Mouse (Mus musculus) gastrocnemius, postnatal 36 days (tissue): ENCODE data around the gene Emg1. TPM values are rescaled to one million over a fixed set of nuclear protein-coding genes. Genes with fewer than 3 reads are reported as not detected.

Experiments
- DNase-seq, 2 experiments: peaks; one replicate each; pipeline ENCODE4 v3.0.0; 2022
- intact Hi-C: fragments of 180-260 bp; cut with DNase I; formaldehyde crosslinking; loops from one replicate; pipeline ENCODE4 v1.15.1; 2025
- total RNA-seq, 2 experiments: library from RNA; stranded (reverse); gene quantifications; 2 replicates each; pipeline ENCODE4 v1.2.3; 2021

Emg1 gene
- total RNA-seq, 2 experiments from 2014 or later: 51.9 to 53.8 TPM

GRCm38 (mm10) chr6:124742839-124743514 is 31.0 kb upstream of the Emg1 start:
- no peak for DNase-seq
- intact Hi-C loops: no loop called here

- no peak for DNase-seq
- intact Hi-C loops: loop anchor here (2.0 kb wide), 1 partner anchor 79 kb away; the partner anchor contains the start of gene Lpcat3
Observed at GRCm38 (mm10) chr6:124741842-124742241, 29.9 kb upstream of the Emg1 start.

GRCm38 (mm10) chr6:124740888-124741761 is 29.1 kb upstream of the Emg1 start, which contains the start of gene Grcc10:
Gene Grcc10, minus strand, starts transcription at chr6:124741374.
- intact Hi-C loops: loop anchor here (2.0 kb wide), 1 partner anchor 78 kb away; the partner anchor contains the start of gene Lpcat3
- DNase-seq: peak; percentile 77 to 83

- no peak for DNase-seq
- intact Hi-C loops: loop anchor here (2.0 kb wide), 1 partner anchor 78 kb away; the partner anchor contains the start of gene Lpcat3
Observed at GRCm38 (mm10) chr6:124740211-124740887, 28.4 kb upstream of the Emg1 start.

GRCm38 (mm10) chr6:124739231-124739796 is 27.3 kb upstream of the Emg1 start:
- intact Hi-C loops: loop anchor here (5.0 kb wide), 2 partner anchors 97 to 172 kb away; no protein-coding TSS in a partner anchor
- no peak for DNase-seq

GRCm38 (mm10) chr6:124738511-124739023 is 26.6 kb upstream of the Emg1 start, which contains the start of gene Ptpn6:
Gene Ptpn6, minus strand, starts transcription at chr6:124738714.
- intact Hi-C loops: loop anchor here (5.0 kb wide), 2 partner anchors 96 to 171 kb away; no protein-coding TSS in a partner anchor
- DNase-seq: no peak

- intact Hi-C loops: loop anchor here (2.0 to 5.0 kb wide), 3 partner anchors 18 to 170 kb away; no protein-coding TSS in a partner anchor
Observed at GRCm38 (mm10) chr6:124737040-124737439, 25.1 kb upstream of the Emg1 start.

GRCm38 (mm10) chr6:124734417-124734816 is 22.4 kb upstream of the Emg1 start:
- no peak for DNase-seq
- intact Hi-C loops: no loop called here

More at GRCm38 (mm10) chr6:124737040-124737439, 25.1 kb upstream of the Emg1 start:
- DNase-seq: no peak

- peak in 1 of 2 experiments; percentile 39 for DNase-seq
Observed at GRCm38 (mm10) chr6:124732476-124733370, 20.7 kb upstream of the Emg1 start.

GRCm38 (mm10) chr6:124731038-124731437 is 19.1 kb upstream of the Emg1 start:
- no peak for DNase-seq
- intact Hi-C loops: no loop called here

More at GRCm38 (mm10) chr6:124732476-124733370, 20.7 kb upstream of the Emg1 start:
- intact Hi-C loops: no loop called here

GRCm38 (mm10) chr6:124729850-124730705 is 18.1 kb upstream of the Emg1 start:
- DNase-seq: no peak
- intact Hi-C loops: no loop called here

- intact Hi-C loops: no loop called here
- no peak for DNase-seq
Observed at GRCm38 (mm10) chr6:124728621-124729020, 16.6 kb upstream of the Emg1 start.

GRCm38 (mm10) chr6:124724472-124724871 is 12.5 kb upstream of the Emg1 start:
- intact Hi-C loops: no loop called here
- no peak for DNase-seq

- no peak for DNase-seq
- intact Hi-C loops: no loop called here
Observed at GRCm38 (mm10) chr6:124723541-124723940, 11.6 kb upstream of the Emg1 start.

GRCm38 (mm10) chr6:124722876-124723473 is 11.0 kb upstream of the Emg1 start:
- no peak for DNase-seq
- intact Hi-C loops: no loop called here

GRCm38 (mm10) chr6:124720904-124721303 is 8.9 kb upstream of the Emg1 start:
- intact Hi-C loops: no loop called here
- no peak for DNase-seq

GRCm38 (mm10) chr6:124719354-124719978 is 7.5 kb upstream of the Emg1 start:
- intact Hi-C loops: loop anchor here (2.0 to 10.0 kb wide), 2 partner anchors 17 to 315 kb away; partner anchors contain the start of gene Ing4
- no peak for DNase-seq
